Mouse (Mus musculus) cerebellum, adult 2 months (tissue): ENCODE data around the gene Exosc6. TPM values are rescaled to one million over a fixed set of nuclear protein-coding genes. Genes with fewer than 3 reads are reported as not detected.

Source experiments
- DNase-seq, 2 experiments: peaks; one replicate each; pipeline ENCODE4 v3.0.0; 2021
- H3K27ac ChIP-seq: fragments of 200-500 bp; 2 replicates; pipeline ENCODE4 v1.5.1; 2012; ENCODE audit warnings: low read length, control low read depth, inconsistent platforms; ENCODE audit not compliant: insufficient read depth
- H3K27me3 ChIP-seq: fragments of 200-500 bp; 2 replicates; pipeline ENCODE4 v1.6.1; 2012; ENCODE audit warnings: inconsistent platforms, mild to moderate bottlenecking, low read length, moderate library complexity; ENCODE audit not compliant: control insufficient read depth, insufficient read depth
- H3K4me1 ChIP-seq: fragments of 200-500 bp; 2 replicates; pipeline ENCODE4 v1.6.1; 2011; ENCODE audit warnings: low read length; ENCODE audit not compliant: control insufficient read depth, insufficient read depth
- H3K4me3 ChIP-seq: fragments of 200-500 bp; replicated peaks from 2 replicates; pipeline ENCODE3; 2011; ENCODE audit warnings: mild to moderate bottlenecking, low read depth, low read length, control low read depth; ENCODE audit not compliant: insufficient read depth
- CTCF ChIP-seq: fragments of 200-500 bp; IDR thresholded peaks from 2 replicates; pipeline ENCODE4 v1.5.1; 2011; ENCODE audit warnings: low read depth, mild to moderate bottlenecking, control low read depth, low read length, moderate library complexity, borderline replicate concordance; ENCODE audit not compliant: insufficient read depth
- POLR2A ChIP-seq: fragments of 200-500 bp; IDR thresholded peaks from 2 replicates; pipeline ENCODE4 v1.6.1; 2011; ENCODE audit warnings: low read length, control low read depth, borderline replicate concordance; ENCODE audit not compliant: insufficient read depth
- WGBS: fragments of 180-500 bp; shearing (Covaris S2); methylation state at CpG from one replicate; pipeline ENCODE4 v1.1.7; 2018; 5-methylcytosine and 5-hydroxymethylcytosine counted together
- polyA plus RNA-seq: library from polyadenylated mRNA; depleted of rRNA; stranded (reverse); fragments of >200 nt; gene quantifications from 2 replicates; pipeline ENCODE4 v1.2.3, GENCODE M21; 2012

Exosc6 gene
- polyA plus RNA-seq, 1 experiment, result not detected

- TF ChIP-seq POLR2A (peak; percentile 60; the same call in 1 of the 2 replicates), CTCF (no peak)
- H3K4me1 ChIP-seq, result peaks cover 3% of the 10 kb centered on the region; the same call in 1 of the 2 replicates
- no peaks in the 10 kb centered on the region for H3K27me3 ChIP-seq
- DNase-seq, result peak; percentile 97 to 100
- H3K4me3 ChIP-seq, result peak overlapping the region; percentile 94
- H3K27ac ChIP-seq, result peak overlapping the region; percentile 72
- WGBS, result 7% methylated on average over 37 of the region's 37 CpGs
Observed at GRCm38 (mm10) chr8:111033482-111034215, 22.5 kb upstream of the Exosc6 start.

DNA sequence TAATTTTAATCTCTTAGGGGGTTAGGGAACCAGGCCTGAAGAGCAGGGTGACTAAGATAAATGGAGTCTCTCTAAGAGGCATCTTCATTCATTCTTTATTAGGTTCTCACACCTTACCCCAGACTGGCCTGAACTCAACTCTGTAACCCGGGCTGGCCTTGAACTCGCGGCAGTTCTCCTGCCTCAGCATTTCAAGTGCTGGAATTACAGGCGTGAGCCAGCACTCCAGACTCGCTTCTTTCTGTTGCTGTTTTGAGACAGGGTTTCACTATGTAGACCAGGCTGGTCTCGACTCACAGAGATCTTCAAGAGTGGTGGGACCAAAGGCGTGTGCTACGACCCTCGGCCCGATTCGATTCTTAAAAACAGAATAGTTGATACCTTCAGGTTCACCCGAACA, 21.9 kb upstream of the Exosc6 start:
- DNase-seq, result no peak
- WGBS, result 15% methylated on average over 12 of the region's 12 CpGs
- Histone ChIP-seq H3K4me3 (peak overlapping the region; percentile 94), H3K27me3 (no peaks in the 10 kb centered on the region), H3K4me1 (peaks cover 3% of the 10 kb centered on the region; the same call in 1 of the 2 replicates), H3K27ac (peak overlapping the region; percentile 72; the same call in 1 of the 2 replicates)
- TF ChIP-seq CTCF (no peak), POLR2A (no peak)

- no peak for TF ChIP-seq CTCF
- TF ChIP-seq POLR2A, result no peak
- Histone ChIP-seq H3K4me3 (no peak overlapping the region), H3K27ac (no peak overlapping the region), H3K4me1 (peaks cover 3% of the 10 kb centered on the region; the same call in 1 of the 2 replicates), H3K27me3 (no peaks in the 10 kb centered on the region)
- 93% methylated on average over 15 of the region's 15 CpGs for WGBS
- DNase-seq, result no peak
Observed at GRCm38 (mm10) chr8:111036591-111036990, 19.5 kb upstream of the Exosc6 start.

GRCm38 (mm10) chr8:111042546-111042945, 13.6 kb upstream of the Exosc6 start:
- no peak for TF ChIP-seq POLR2A
- no peak for TF ChIP-seq CTCF
- DNase-seq, result no peak
- Histone ChIP-seq H3K27ac (no peak overlapping the region), H3K4me1 (no peaks in the 10 kb centered on the region), H3K4me3 (no peak overlapping the region), H3K27me3 (no peaks in the 10 kb centered on the region)
- WGBS, result 93% methylated on average over 19 of the region's 19 CpGs

- TF ChIP-seq POLR2A (no peak), CTCF (peak; percentile 21; the same call in 1 of the 2 replicates)
- WGBS, result 31% methylated on average over 2 of the region's 2 CpGs
- Histone ChIP-seq H3K27ac (no peak overlapping the region), H3K4me1 (no peaks in the 10 kb centered on the region), H3K27me3 (no peaks in the 10 kb centered on the region), H3K4me3 (no peak overlapping the region)
- no peak for DNase-seq
Observed at GRCm38 (mm10) chr8:111044003-111044734, 12.0 kb upstream of the Exosc6 start.

DNA sequence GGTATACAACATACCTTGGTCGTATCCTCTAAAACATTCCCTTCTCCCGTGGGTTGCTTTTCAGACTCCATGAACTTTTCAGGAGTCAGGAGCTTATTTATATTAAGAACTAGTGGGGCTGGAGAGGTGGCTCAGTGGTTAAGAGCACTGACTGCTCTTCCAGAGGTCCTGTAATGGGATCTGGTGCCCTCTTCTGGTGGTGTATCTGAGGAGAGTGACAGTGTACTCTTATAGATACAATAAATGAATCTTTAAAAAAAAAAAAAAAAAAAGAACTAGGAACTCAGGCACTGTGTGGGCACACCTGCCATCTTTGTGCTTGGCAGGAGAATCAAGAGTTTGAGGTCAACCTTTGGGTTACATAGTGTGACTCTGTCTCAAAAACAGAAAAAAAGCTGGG, 7.4 kb upstream of the Exosc6 start:
- no peaks in the 10 kb centered on the region for H3K4me1 ChIP-seq
- no peaks in the 10 kb centered on the region for H3K27me3 ChIP-seq
- no peak overlapping the region for H3K27ac ChIP-seq
- 92% methylated on average over 2 of the region's 2 CpGs for WGBS
- DNase-seq, result no peak
- no peak overlapping the region for H3K4me3 ChIP-seq
- TF ChIP-seq CTCF (no peak), POLR2A (no peak)

DNA sequence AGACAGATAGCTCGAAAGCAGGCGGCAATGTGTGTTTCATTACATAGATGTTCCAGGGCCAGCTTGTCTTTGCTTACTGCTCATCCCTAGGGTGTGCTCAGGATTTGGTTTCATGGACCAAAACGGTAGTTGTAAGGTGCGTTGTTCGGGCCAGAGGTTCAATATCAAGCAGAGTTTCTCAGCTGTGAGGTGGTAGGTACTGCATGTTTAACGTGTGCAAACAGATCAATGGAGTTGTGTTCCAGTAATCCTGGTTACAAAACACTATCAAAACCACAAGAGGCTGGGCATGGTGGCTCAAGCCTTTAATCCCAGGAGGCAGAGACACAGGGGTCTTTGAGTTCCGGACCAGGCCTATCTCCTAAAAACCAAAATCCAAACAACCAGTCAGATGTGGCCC, 7.0 kb upstream of the Exosc6 start:
- no peak for DNase-seq
- TF ChIP-seq POLR2A, result no peak
- TF ChIP-seq CTCF, result no peak
- no peak overlapping the region for H3K27ac ChIP-seq
- H3K4me3 ChIP-seq, result no peak overlapping the region
- H3K27me3 ChIP-seq, result no peaks in the 10 kb centered on the region
- WGBS, result 95% methylated on average over 7 of the region's 7 CpGs
- no peaks in the 10 kb centered on the region for H3K4me1 ChIP-seq
